Mouse (Mus musculus) frontal cortex, adult 2 months (tissue): Measurements from ENCODE around the gene Spocd1. TPM values are rescaled to one million over a fixed set of nuclear protein-coding genes. Genes with fewer than 3 reads are reported as not detected.

ENCODE experiments used
- DNase-seq, 2 experiments: peaks; one replicate each; pipeline ENCODE4 v3.0.0; 2022; ENCODE audit warnings: low spot score in 1 of 2; ENCODE audit errors: extremely low spot score in 1 of 2
- polyA plus RNA-seq: library from polyadenylated mRNA; depleted of rRNA; stranded (reverse); fragments of >200 nt; gene quantifications from 2 replicates; pipeline ENCODE4 v1.2.3, GENCODE M21; 2012

The Spocd1 gene
- polyA plus RNA-seq, 1 experiment = 0.40 TPM

DNA sequence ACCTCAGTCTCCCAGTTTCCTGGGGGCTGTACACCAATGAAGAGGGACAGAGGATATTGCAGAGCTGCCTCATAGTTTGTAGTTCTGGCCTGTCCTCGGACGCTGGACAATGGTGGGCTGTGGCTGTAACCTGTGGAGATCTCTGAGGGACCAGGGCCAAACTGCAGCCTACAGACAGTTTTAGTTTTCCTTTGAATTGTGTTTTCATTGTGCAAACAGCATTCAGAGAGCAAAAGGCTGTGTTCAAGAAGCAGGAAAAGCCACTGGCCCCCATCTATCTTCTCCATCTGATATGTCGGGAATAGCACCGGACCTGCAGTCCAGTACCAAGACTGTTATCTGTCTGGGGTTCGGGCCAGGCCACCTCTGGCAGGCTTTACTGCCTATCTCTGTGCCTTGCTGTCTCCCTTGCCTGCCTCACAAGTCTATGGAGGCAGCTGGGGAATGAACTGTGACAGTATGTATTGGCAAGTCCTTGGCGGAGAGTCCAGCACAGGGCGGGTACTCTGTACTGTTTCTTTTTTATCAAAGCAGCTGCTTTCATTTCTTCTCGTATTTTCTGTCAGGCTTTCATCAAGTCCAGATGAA lies 11.9 kb upstream of the Spocd1 start:
- DNase-seq = no peak

DNA sequence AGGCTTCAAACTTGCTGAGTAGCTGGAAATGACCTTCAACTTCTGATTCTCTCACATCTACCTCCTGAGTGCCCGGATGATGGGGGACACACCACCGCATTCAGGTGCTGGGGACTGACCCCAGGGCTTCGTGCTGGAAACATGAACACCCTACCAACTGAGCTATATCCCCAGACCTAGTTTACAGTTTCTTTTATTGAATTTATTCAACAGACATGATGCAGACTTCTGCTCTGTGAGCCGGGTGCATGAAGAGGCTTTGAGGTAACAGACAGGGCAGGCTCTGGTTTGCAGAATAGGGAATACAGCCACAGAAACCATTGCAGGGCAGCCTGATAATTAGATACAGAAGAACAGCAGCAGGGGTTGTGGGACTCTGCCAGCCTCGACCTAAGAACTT lies 10.6 kb upstream of the Spocd1 start:
- no peak for DNase-seq

DNA sequence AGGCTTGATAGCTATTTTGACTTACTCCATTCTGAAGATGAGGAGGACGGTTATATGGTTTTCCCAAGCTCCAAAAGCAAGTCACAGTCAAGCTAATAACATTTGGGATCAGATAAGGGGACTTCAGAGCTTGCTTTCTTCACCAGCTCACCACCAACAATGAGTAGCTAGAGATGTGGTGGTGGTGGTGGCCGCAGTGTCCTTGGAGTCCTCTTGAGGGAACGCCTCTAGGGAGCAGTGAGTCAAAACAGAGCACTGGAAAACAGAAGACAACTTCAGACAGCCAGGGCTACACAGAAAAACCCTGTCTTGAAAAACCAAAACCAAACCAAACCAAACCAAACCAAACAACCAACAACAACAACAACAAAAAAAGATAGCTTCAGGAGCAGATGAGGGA lies 10.1 kb upstream of the Spocd1 start:
- no peak for DNase-seq

DNA sequence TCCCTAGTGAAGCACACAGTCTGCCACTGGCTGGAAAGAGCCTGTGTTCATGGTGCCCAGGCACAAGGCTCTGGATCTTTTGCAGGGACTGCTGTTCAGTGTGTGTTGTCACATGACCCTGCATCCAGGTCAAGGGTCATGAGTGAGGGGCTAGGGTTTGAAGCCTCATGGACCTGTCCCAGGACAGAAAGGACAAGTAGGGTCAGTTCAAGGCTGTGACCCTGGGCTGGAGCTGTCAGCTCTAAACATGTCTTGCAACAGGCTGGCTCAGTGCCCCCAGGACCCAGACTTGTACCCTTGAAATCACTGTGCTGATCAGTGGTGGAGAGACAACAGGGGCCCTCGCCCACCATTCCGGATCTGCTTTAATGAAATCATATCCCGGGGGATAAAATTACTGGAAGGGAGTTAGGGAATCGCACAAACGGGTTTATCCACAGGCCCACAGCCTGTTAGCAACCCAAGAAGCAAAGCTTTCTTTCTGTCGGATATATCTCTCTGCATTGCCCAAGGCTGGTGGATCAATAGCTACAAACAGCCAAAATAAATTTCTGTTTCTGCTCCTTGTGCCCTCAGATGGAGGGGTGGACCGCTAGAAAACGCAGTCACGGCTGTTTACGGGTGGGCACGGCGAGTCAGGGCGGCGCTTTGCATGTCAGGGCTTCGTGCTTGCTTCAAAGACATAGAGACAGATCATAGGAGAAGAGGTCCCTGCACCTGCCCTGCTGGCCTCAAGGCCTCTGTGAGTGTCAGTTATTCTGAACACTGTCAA lies 8.3 kb upstream of the Spocd1 start:
- DNase-seq = no peak

DNA sequence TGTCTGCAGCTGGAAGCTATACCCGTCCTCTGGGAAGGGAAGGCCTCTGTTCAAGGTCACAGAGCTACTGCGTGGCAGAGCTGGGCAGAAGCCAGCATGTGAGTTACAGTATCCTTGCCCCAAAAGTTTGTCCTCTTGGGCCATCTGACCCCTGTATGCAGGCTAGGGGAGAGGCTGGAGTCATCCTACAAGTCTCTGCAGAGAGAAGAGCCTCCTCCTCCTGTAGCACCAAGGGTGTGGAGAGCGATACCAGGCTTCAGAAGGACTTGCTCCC lies 7.8 kb upstream of the Spocd1 start:
- no peak for DNase-seq

DNA sequence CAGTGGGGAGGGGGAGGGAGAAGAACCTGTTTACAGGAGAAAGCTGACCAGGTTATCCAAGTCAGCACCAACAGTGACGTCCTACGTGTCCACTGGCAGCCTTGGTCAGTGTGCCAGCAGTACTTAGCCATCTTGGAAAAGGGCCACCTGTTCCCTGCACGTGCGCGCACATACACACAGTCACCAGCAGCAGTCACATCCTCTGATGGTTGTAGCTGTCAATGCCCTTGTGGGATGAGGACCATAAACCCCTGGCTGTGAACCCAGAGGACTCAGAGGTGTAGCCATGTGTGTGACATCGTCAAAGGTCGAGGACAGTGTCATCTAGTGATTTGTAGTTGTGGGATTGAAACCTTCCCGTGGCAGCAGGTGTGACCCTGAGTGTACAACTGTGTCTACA lies 4.9 kb upstream of the Spocd1 start:
- DNase-seq = no peak

DNA sequence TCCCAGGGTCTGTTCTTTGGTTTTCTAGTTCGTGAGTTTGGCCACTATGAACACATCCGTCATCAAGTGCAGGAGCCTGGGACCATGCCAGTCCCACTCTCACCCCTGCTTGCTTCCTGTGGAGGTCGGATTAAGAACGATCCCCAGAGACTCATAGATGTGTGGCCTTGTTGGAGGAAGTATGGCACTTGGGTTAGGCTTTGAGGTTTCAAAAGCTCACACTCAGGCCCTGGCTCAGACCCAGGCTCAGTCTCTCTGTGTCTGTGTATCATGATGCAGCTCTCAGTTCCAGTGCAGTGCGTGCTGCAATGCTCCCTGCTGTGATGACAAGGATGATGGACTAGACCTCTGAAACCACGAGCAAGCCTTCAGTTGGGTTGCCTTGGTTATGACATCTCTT lies 4.4 kb upstream of the Spocd1 start:
- no peak for DNase-seq

DNA sequence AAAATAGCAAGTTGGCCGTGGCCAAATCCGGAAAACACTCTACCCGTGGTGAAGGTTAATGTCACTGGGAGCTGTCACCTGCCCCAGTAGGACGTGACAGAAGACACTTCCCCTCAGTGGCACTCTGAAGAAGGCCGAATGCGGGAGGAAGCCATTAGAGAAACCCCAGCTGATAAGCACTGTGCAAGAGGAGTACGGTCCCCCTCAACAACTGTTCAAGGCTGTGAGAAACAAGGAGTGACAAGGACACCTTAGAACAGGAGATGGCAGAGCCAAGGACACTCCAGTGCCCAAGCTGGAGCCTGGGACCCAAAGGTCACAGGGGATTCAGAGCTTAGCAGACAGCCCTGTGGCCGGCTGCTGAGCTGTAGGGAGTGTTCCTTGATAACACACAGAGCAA lies 2.5 kb upstream of the Spocd1 start:
- no peak for DNase-seq

DNA sequence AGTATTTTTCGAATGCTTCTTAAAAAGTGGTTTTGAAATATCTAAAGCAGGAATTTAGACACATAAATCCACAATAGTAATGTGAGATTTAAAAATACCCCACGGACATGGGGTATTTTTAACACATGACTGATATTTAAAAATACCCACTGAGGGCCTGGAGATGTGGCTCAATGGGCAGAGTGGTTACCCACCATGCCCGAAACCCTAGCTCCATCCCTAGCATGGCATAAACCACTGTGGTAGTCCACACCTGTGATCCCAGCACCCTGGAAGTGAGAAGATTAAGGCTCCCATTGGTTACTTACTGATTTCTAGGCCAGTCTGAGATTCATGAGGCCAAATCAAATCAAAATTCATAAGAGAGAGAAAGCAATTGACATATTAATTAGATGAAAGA lies 2.0 kb upstream of the Spocd1 start:
- DNase-seq = no peak

DNA sequence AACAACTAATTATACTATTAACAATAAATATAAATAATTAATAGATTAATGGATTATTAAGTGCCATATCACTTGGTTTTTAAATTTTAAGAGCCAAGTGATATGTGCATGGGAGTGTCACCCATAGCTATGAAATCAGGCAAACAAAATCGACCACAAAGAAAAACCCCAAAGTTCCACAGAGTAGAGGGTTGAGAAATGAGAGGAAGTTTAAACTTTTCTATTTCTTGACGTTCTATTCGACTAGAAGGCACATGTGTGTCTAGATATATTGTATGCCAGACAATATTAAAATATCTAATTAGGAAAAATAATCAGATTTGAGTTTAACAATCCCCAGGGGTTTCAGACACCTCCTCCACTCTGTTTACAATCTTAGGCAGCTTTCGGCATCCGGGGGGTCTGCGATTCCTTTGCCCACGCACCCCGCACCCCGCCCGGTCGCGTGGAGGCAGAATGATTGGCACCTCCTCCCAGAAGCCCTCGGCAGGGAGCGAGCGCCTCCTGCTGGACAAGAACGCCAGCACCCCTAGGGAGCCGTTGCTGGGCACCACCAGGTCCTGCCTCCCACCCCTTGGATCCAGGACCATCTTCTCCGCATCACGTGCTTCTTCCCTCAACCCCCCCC lies 811 bp upstream of the Spocd1 start:
- DNase-seq = peak; percentile 26 to 88

DNA sequence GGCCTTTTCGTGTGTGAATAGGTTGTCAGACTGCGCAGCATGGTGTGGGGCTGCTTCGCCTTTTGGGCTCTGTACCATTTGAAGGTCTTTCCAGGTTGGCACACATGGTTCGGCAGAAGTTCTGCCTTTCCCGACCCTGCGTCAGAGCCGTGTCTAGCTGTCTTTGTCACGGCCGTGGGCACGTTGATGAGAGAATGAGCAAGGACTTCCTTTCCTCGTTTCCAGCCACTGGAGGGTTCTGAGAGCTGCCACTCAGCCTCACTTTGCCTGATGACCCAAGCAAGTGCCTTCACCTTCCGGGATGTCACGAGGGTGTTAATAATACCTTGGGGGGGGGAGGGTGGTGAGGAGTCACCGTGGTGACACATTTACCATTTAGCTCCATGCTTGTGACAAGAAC lies 4.6 kb downstream of the Spocd1 start:
- peak in 1 of 2 experiments; percentile 32 for DNase-seq

DNA sequence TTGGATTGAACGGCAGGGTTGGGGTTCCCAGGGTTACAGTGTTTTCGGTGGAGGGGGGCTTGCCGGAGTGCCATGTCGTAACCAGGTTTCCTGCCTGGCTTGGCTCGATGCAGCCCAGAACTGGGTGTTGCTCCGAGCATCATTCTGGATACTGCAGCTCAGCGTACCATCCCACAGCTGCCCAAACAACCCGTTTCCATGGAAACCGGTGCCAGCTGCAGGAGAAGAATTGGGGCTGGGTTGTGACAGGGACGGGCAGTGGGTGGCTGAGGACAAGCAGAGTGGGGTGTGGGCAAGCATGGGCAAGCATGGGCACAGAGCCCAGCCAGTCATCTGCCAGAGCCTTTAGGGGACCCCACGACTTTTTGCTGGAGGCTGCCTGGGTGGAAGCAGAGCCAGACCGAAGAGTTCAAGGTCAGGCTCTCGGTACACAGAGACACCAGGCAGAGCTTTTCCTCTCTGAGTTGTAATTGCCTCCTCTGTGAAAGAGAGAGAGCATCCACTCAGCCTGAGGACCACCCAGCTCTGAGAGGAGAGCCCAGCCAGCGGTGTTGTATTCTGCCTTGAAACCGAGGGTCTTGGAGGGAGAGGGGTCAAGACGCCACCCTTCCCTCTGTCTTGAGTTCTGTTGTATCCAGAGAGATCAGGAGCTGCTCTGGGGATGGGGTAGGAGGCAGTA lies 5.3 kb downstream of the Spocd1 start:
- DNase-seq = peak; percentile 79

DNA sequence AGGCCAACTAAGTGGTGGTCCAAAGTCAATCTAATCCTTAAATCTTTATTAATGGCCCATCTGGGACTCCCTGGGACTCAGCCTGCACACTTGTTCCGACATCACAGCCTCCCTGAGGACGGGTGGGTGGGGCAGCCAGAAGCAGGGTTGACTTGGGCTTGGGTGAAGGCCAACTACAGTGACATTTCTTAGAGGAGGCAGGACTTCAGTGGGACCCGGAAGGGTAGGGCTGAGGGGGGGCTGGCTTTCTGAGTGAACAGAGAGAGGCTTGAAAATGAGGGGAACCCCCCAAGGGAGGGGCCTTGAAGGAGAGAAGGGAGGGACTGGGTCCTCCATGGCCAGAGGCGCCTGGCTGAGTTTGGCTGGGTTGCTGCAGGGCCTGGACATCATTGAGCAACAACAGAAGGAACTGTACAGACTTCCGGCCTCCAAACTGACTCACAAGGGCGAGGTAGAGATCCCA lies 22.3 kb downstream of the Spocd1 start:
- DNase-seq = no peak

DNA sequence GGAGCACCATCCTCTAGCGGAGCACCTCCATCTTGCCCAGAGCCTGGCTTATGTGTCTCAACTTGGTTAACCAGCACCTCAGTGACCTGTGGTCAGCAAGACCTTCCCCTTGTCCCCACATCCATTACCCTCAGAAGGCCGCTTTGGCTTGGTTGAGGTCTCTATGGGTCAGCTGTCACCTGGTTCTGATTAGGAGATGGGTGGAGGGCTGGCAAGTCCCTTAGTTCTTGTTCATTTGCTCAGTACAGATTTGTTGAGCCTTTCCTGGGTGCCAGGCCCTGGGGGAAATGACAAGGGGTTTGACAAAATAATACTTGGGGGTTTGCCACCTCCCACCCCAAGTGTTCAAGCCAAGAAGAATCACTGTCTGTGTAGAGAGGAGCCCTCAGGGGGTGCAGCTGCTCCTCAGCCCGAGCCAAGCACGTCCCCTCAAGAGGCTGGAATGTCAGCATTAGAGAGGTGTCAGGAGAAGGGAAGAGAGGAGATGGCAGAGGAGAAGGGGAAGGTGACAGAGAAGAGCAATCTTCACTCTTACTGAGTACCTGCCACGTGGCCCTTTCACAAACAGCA lies 23.3 kb downstream of the Spocd1 start:
- no peak for DNase-seq

DNA sequence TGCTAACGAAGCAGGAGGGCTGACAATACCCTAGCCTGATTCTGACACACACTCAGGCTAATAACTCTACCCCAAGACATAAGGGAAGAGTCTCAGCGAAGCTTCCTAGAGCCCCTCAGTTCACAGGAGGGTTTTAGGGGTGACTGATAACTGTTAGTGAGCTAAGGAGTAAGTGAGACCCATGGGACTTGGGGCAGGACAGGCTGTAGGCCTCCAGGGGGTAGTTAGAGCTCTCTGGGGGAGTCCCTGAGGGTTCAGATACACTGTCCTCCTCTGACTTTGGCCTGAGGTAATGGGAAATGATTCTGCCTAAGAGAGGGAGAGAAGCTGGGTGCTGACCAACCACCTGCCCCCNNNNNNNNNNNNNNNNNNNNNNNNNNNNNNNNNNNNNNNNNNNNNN lies 25.5 kb downstream of the Spocd1 start:
- DNase-seq = no peak

DNA sequence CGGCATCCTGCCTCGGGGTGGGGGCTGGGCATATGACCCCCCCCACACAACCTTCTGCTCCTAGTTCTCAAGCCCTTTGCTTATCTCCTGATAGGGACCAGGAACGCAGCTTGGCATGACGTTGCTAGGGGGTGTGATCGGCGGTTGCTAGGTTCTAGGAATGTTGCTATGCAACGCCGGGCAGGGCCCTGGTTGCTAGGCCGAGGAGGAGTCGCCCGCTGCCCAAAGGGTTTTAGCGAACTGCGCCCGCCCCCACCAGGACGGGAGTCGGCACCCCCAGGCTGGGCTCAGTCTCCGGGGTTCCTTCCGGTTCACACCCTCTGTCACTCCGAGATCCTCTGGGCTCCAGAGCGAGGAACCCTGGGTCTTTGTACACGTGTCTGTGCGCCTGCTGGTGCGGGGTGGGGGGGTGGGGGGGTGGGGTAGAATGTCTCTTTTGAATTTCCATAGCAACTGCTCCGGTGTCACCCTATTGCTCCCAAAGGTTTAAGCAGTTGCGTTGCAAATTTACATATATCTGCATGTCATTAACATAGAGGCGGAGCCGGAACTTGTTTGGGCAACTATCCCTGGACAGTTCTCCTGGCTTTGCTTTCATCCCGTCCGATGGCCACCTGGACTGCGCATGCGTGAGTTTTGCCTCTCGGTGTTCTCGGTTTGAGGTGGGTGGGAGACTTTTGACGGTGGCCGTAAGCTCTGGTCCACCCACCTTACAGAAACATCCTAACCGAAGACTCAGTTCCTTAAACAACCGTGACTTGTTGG lies 31.3 kb downstream of the Spocd1 start:
- peak; percentile 87 to 89 for DNase-seq

DNA sequence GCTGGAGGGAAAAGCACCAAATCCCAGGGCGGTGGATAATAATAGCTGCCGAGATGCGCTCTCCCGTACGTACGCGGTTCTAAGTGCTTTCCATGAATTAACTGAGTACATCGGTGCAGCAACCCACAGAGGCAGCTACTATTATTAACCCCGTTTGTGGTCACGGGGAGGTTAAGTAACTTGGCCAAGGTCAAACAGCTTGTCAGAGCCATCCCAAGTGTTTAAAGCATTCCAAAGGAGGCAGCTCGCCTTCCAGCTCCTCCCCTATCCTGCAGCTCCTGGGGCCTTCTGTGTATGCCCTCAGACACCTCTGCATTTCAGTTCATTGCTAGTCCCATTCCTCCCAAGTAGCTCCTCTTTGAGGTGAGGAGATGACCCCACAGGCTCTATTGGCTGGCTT lies 36.2 kb downstream of the Spocd1 start:
- no peak for DNase-seq

DNA sequence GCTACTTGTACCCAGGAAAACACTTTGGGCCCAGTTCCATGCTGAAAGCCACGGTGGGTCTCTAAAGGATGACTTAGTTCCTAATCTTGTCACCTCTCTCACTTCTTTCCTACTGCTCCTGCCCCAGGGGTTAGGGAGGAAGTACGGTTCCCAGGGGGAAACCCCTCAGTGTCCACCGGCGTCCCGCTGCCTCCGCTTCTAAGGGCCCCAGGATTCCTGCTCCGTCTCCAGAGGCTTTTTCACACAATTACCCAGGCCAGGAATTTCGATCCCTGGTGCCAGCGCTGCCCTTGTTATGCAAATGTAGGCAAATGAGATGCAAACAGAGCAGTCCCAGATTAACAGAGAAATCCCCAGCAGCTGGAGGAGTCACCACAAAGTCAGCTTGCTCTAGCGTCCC lies 37.2 kb downstream of the Spocd1 start:
- peak in 1 of 2 experiments; percentile 69 for DNase-seq

DNA sequence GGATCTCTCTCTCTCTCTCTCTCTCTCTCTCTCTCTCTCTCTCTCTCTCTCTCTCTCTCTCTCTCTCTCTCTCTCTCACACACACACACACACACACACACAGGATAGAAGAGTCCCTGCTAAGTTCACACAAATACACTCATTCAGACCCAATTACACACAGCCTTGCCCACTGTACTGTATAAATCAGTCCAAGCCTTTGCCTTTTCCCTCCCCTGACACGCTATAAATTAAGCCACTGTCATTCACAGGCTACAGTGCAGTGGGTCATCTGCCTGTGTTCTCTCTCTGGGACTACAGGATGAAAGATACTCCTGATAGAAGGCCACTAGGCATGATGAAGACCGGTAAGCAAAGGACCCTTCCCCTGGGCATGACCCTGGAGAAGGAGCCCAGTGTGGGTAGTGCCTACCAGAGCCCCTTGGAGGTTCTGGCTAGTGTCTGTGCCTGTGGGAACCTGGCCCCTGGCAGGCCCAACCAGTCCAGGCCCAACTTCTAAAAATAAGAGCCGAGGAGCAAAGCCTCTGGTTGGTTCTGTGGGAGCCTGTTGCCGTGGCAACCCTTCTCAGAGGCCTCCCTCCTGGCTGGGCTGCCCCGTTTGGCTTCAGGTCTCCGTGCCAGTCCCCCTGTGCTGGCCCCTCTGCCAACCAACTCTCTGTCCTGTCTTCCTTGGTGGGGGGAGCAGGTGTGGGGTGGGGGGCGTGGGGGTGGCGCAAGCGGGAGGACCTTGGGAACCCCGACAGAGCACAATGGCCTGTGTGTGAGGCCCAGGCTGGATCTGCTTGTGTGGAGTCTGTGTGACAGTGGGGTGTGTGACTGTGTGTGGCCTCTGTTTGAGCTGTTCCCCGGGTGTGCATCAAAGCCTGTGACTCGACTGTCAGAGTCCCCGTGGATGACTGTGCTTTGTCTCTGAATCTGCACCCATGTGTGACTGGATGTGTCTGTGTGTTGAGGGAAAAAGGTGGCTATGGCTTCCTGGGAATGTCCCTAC lies 38.3 kb downstream of the Spocd1 start:
- peak in 1 of 2 experiments; percentile 73 for DNase-seq
